Mouse (Mus musculus): ENCODE results near the gene Trim30a. TPM values are rescaled to one million over a fixed set of nuclear protein-coding genes. Genes with fewer than 3 reads are reported as not detected.
"Not testable (repeated sequence)": the region's sequence is repeated elsewhere in the genome, so short reads cannot be mapped to it uniquely, and the experiment has no call there.

Gene Trim30a
- polyA plus RNA-seq (2012; rRNA removed) = 0.64 and 0.79 TPM in 2 replicates

DNA sequence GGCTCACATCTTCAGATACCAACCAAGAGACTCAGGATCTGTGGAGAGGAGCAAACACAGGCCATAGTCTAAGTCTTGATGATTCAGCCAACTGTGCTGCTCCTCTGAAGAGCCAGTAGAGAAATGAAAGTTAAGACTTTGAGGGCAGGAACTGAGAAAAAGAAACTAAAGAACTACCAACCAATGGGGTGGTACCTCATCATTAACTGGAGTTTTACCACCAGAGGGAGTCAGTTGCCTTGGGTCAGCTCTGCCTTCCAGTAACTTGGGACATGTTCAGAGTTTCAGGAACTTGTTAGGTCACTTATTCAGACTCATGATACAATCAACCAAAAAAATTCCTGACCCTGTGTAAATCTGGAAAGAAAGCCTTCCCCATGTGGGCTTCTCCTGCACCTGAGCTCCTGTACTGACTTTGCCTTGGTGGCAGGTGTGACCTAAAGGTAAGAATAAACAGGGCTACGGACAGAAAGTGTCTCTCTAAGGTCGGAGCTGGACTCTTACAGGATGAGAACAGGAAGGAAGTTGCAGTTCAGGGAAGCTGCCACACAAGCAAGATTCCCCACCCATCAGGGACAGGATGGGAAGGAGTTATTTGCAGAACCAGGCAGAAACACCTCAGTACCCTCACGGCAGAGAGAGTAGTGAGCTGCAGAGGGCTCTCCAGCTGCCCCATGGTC, at the start of gene Trim30a:
Gene Trim30a (minus strand): TSS at position 129 of the 680 bp plus-strand sequence.
- peak; percentile 3 for DNase-seq (ENCODE audit: low read depth)
- TF ChIP-seq POLR2A (IDR thresholded peaks at IDR 0.05; ENCODE audit: borderline replicate concordance, extremely low read depth, insufficient read depth, insufficient read length, poor library complexity, severe bottlenecking) = no peak
- no peak for TF ChIP-seq CTCF (IDR thresholded peaks at IDR 0.05; ENCODE audit: borderline replicate concordance, extremely low read depth, insufficient read depth, insufficient read length)

DNA sequence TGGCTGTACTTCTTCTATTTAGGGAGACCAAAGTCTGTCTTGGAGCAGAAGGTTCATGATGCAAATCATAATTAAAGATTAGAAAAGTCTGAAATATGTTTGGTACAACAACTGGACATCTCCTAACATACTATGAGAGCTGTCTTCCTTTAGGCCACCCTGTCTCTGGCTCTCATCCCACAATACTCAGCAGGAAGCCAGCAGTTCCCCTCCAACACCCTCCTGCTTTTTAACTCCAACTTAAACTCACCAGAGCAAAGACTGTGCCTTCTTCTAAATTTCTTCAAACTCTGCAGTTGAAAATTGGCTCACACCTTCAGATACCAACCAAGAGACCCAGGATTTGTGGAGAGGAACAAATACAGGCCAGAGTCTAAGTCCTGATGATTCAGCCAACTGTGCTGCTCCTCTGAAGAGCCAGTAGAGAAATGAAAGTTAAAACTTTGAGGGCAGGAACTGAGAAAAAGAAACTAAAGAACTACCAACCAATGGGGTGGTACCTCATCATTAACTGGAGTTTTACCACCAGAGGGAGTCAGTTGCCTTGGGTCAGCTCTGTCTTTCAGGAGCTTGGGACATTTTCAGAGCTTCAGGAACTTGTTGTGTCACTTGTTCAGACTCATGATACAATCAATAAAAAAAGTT, 42.5 kb upstream of the Trim30a start, which contains the start of gene Trim30d:
Gene Trim30d (minus strand): TSS at position 429 of the 645 bp plus-strand sequence.
- DNase-seq (ENCODE audit: low read depth) = not testable (repeated sequence)

DNA sequence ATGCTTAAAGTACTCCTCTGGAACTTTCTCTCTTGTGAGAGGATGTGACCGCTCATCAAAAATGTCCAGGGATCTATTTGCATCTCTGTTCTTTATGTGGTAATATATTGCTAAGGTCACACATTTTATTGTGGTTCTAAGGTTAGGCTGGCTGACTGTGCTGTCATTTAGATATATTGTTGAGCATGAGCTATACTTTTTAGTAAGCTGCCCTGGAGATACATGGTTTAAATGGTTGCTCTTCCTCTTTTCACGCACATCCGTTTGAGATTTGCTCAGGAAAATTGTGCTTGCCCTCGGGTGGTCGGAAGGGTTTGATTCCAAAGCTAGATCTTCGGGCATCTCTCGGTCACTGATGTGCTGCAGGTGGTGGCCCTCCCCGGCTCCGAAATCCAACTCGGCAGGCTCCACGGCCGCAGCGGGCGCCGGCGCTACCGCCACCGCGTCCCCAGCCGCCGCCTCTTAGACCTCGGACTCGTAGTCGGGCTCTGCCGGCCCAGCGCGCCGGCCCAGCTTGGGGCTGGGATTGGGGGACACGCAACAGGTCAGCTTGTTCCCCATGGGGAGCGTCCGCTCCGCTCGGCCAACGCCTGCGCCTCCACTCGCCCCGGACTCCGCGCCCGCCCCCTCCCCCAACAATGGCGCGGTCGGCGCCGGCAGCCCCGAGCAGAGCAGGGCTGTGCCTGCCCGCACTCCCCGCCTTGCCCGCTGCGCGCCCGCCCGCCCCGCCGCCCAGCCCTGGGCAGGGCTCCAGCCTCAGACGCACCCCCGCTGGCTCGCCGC, 36.8 kb upstream of the Trim30a start:
- no peak for TF ChIP-seq CTCF (IDR thresholded peaks at IDR 0.05; ENCODE audit: borderline replicate concordance, extremely low read depth, insufficient read depth, insufficient read length)
- 0 out of 2 replicates have a peak, but pooled peaks have one; percentile 9 for TF ChIP-seq POLR2A (IDR thresholded peaks at IDR 0.05; ENCODE audit: borderline replicate concordance, extremely low read depth, insufficient read depth, insufficient read length, poor library complexity, severe bottlenecking)
- peak; percentile 41 for DNase-seq (ENCODE audit: low read depth)

DNA sequence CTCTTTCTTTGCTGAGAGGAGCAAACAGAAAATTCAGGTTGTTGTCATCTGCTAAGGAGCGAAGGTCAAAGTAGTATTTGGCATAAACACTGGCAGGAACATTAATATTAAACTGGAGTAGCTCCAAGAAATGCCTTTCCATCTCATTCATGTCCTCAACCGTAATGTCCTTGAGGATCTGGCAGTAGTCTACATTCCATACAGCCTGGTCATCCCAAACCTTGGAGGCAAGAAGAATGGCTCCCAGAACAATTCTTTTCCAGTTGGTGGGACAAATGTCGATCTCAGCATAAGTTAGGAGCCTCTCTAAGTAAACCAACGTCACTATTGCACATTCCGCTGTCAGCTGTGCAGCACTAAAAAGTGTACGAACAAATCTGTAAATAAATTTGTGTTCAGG, 36.2 kb upstream of the Trim30a start:
- not testable (repeated sequence) for DNase-seq (ENCODE audit: low read depth)

DNA sequence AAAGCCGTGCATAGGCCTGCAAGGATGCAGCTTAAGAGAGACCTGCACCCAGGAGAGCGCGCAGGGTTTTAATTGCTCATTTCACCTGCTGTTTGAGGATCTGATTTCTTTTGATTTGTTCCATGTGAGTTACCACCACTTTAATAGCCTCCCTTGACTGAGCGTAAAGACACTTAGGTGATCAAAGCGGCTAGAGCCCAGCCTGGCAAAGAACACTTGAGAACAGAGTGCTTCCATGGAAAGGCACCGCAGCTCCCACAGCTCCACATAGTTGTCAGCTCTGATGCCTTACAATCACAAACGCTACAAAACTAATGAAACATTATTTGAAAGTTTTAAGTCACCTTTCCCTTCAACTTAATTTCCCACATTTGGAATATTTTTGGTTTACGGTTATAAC, 34.5 kb upstream of the Trim30a start:
- not testable (repeated sequence) for DNase-seq (ENCODE audit: low read depth)

DNA sequence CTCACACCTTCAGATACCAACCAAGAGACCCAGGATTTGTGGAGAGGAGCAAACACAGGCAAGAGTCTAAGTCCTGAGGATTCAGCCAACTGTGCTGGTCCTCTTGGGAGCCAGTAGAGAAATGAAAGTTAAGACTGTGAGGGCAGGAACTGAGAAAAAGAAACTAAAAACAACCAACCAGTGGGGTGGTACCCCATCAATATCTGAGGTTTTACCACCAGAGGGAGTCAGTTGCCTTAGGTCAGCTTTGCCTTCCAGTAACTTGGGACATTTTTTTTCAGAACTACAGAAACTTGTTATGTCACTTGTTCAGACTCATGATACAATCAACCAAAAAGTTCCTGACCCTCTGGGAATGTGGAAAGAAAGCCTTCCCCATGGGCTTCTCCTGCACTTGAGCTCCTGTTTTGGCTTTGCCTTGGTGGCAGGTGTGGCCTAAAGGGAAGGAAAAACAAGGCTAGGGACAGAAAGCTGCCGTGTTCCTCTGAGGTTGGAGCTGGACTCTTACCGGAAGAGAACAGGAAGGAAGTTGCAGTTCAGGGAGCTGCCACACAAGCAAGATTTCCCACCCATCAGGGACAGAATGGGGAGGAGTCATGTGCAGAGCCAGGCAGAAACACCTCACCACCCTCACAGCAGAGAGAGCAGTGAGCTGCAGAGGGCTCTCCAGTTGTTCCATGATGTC, 18.9 kb downstream of the Trim30a start:
- DNase-seq (ENCODE audit: low read depth) = peak; percentile 1
- TF ChIP-seq POLR2A (IDR thresholded peaks at IDR 0.05; ENCODE audit: borderline replicate concordance, extremely low read depth, insufficient read depth, insufficient read length, poor library complexity, severe bottlenecking) (no peak), CTCF (IDR thresholded peaks at IDR 0.05; ENCODE audit: borderline replicate concordance, extremely low read depth, insufficient read depth, insufficient read length) (no peak)

DNA sequence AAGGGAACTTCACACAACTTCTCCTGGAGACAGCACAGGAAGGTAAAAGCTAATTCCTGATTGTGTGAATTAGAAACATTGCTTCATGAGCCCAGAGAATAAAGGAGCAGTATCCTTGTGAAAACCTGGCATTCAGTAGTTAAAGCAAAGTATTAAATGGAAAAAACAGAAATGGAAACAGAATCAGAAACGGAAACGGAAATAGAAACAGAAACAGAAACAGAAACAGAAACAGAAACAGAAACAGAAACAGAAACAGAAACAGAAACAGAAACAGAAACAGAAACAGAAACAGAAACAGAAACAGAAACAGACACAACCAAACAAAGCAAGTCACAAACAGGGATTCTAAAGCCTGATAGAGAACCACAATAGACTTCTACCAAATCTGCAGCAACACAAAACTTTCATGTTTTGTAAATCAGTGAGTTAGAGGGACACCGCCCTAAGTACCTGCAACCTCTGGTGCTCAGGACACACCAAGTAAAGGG, 60.5 kb downstream of the Trim30a start:
- DNase-seq (ENCODE audit: low read depth) = no peak
- TF ChIP-seq CTCF (IDR thresholded peaks at IDR 0.05; ENCODE audit: borderline replicate concordance, extremely low read depth, insufficient read depth, insufficient read length) = no peak

DNA sequence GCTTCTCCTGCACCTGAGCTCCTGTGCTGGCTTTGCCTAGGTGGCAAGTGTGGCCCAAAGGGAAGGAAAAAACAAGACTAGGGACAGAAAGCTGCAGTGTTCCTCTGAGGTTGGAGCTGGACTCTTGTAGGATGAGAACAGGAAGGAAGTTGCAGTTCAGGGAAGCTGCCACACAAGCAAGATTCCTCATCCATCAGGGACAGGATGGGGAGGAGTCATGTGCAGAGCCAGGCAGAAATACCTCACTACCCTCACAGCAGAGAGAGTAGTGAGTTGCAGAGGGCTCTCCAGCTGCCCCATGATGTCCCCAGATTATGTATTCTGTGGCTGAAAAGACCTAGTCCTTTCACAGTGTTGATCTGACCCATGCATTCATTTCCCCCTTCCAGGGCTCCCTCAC, 63.9 kb downstream of the Trim30a start:
- TF ChIP-seq POLR2A (IDR thresholded peaks at IDR 0.05; ENCODE audit: borderline replicate concordance, extremely low read depth, insufficient read depth, insufficient read length, poor library complexity, severe bottlenecking) (no peak), CTCF (IDR thresholded peaks at IDR 0.05; ENCODE audit: borderline replicate concordance, extremely low read depth, insufficient read depth, insufficient read length) (no peak)
- no peak for DNase-seq (ENCODE audit: low read depth)

DNA sequence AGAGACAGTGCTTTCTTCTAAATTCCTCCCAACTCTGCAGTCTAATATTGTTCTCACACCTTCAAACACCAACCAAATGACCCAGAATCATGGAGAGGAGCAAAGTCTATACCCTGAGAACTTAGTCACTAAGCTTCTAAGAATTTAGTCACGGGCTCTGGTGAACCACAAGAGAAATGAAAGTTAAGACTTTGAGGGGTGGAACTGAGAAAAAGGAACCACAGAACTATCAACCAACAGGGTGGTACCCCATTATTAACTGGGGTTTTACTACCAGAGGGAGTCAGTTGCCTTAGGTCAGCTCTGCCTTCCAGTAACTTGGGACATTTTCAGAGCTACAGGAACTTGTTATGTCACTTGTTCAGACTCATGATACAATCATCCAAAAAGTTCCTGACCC, 64.3 kb downstream of the Trim30a start, which contains the start of gene Trim30c:
Gene Trim30c (minus strand): TSS at position 140 of the 400 bp plus-strand sequence.
- no peak for DNase-seq (ENCODE audit: low read depth)
- no peak for TF ChIP-seq POLR2A (IDR thresholded peaks at IDR 0.05; ENCODE audit: borderline replicate concordance, extremely low read depth, insufficient read depth, insufficient read length, poor library complexity, severe bottlenecking)
- no peak for TF ChIP-seq CTCF (IDR thresholded peaks at IDR 0.05; ENCODE audit: borderline replicate concordance, extremely low read depth, insufficient read depth, insufficient read length)

DNA sequence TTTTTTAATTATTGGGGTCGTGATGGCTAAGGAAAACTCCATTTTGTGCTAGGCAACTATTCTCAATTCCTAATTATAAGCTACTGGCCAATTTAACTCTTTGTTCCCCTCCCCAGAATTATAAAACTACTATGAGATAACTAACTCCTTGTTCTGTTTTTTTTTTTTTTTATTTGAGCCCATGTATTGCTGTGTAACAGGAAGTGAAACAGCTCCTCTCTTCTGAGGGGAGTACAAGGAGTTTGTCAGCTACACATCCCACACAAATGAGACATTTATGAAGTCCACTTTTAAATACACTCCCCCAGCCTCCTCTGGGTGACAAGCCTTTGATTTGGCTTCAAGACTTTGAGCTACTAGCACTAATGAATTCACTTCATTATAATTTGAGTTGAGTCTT, 66.5 kb downstream of the Trim30a start:
- DNase-seq (ENCODE audit: low read depth) = no peak
- TF ChIP-seq CTCF (IDR thresholded peaks at IDR 0.05; ENCODE audit: borderline replicate concordance, extremely low read depth, insufficient read depth, insufficient read length) (no peak), POLR2A (IDR thresholded peaks at IDR 0.05; ENCODE audit: borderline replicate concordance, extremely low read depth, insufficient read depth, insufficient read length, poor library complexity, severe bottlenecking) (no peak)

DNA sequence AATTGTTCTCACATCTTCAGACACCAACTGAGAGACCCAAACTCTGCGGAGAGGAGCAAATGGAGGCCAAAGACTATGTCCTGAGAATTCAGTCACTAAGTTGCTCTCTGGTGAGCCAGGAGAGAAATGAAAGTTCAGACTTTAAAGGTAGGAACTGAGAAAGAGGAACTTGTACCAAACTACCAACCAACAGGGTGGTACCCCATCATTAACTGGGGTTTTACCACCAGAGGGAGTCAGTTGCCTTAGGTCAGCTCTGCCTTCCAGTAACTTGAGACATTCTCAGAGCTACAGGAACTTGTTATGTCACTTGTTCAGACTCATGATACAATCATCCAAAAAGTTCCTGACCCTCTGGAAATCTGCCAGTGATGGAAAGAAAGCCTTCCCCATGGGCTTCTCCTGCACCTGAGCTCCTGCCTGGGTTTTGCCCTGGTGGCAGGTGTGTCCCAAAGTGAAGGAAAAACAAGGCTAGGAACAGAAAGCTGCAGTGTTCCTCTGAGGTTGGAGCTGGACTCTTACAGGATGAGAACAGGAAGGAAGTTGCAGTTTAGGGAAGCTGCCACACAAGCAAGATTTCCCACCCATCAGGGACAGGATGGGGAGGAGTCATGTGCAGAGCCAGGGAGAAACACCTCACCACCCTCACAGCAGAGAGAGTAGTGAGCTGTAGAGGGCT, 95.1 kb downstream of the Trim30a start, which contains the start of gene Trim30b:
Gene Trim30b (minus strand): TSS at position 149 of the 679 bp plus-strand sequence.
- DNase-seq (ENCODE audit: low read depth) = peak; percentile 0
- TF ChIP-seq POLR2A (IDR thresholded peaks at IDR 0.05; ENCODE audit: borderline replicate concordance, extremely low read depth, insufficient read depth, insufficient read length, poor library complexity, severe bottlenecking) (no peak), CTCF (IDR thresholded peaks at IDR 0.05; ENCODE audit: borderline replicate concordance, extremely low read depth, insufficient read depth, insufficient read length) (no peak)
